Mouse (Mus musculus) midbrain, embryonic 13.5 days (tissue): ENCODE results near the gene Bcl9. TPM values are rescaled to one million over a fixed set of nuclear protein-coding genes. Genes with fewer than 3 reads are reported as not detected.

ENCODE experiments used
- ATAC-seq: fragments of 200-750 bp; cut with Nextera tagmentation; 2 replicates; pipeline ENCODE4 v1.8.0; 2017; ENCODE audit warnings: mild to moderate bottlenecking, moderate TSS enrichment, moderate library complexity
- H3K27ac ChIP-seq: fragments of 300-500 bp; sonication (generic); 2 replicates; pipeline ENCODE4 v1.5.1; 2015; ENCODE audit warnings: inconsistent platforms, mild to moderate bottlenecking, moderate library complexity
- H3K27me3 ChIP-seq: fragments of 300-500 bp; sonication (generic); 2 replicates; pipeline ENCODE4 v1.6.1; 2015; ENCODE audit warnings: mild to moderate bottlenecking, inconsistent platforms
- H3K36me3 ChIP-seq: fragments of 300-500 bp; sonication (generic); 2 replicates; pipeline ENCODE4 v1.6.1; 2015; ENCODE audit warnings: mild to moderate bottlenecking, inconsistent platforms
- H3K4me1 ChIP-seq: fragments of 300-500 bp; sonication (generic); replicated peaks from 2 replicates; pipeline ENCODE4 v1.6.1; 2015; ENCODE audit warnings: inconsistent platforms
- H3K4me2 ChIP-seq: fragments of 300-500 bp; sonication (generic); replicated peaks from 2 replicates; pipeline ENCODE4 v1.6.1; 2015; ENCODE audit warnings: moderate library complexity, mild to moderate bottlenecking, inconsistent platforms
- H3K4me3 ChIP-seq: fragments of 300-500 bp; sonication (generic); replicated peaks from 2 replicates; pipeline ENCODE4 v1.5.1; 2015; ENCODE audit warnings: mild to moderate bottlenecking, inconsistent platforms
- H3K9ac ChIP-seq: fragments of 300-500 bp; sonication (generic); replicated peaks from 2 replicates; pipeline ENCODE4 v1.6.1; 2015; ENCODE audit warnings: mild to moderate bottlenecking, inconsistent platforms
- H3K9me3 ChIP-seq: fragments of 300-500 bp; sonication (generic); 2 replicates; pipeline ENCODE4 v1.6.1; 2016; ENCODE audit warnings: mild to moderate bottlenecking, inconsistent platforms
- WGBS: fragments of 180-500 bp; shearing (Covaris S2); methylation state at CpG from one replicate; pipeline ENCODE4 v1.1.7; 2015; 5-methylcytosine and 5-hydroxymethylcytosine counted together
- polyA plus RNA-seq: library from polyadenylated mRNA; unstranded; fragments of >200 nt; fragmentation: Nextera tagmentation; extraction: Ambion mirVana; gene quantifications from 2 replicates; pipeline ENCODE4 v1.2.1, GENCODE M21; 2015

Gene Bcl9
- polyA plus RNA-seq, 1 experiment from 2014 or later, result 98.7 TPM

DNA sequence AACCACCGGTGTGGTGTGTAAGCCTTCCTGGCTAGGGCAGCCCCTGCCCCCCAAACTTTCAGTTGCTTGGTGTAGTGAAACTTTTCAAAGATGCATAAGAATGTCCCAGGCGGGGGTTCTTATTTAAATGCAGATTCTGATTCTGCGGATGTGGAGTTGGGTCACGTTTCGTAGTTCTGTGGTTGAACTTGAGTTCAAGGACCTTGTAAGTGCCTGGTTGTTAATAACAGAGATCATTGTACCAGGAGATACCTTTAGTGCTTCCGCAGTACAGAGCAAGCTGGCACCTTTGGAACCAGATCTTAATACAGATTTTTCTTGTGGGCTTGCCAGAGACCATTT lies 138.2 kb downstream of the Bcl9 start:
- Histone ChIP-seq H3K9ac (peak overlapping the region; percentile 75), H3K36me3 (no peaks in the 10 kb centered on the region), H3K4me2 (peak overlapping the region; percentile 91), H3K27me3 (no peaks in the 10 kb centered on the region), H3K4me3 (peak overlapping the region; percentile 70), H3K9me3 (no peaks in the 10 kb centered on the region), H3K27ac (0 out of 2 replicates have a peak overlapping the region, but pooled peaks have one; percentile 70), H3K4me1 (peaks cover 19% of the 10 kb centered on the region)
- WGBS, result 7% methylated on average over 6 of the region's 6 CpGs
- ATAC-seq, result no peak

DNA sequence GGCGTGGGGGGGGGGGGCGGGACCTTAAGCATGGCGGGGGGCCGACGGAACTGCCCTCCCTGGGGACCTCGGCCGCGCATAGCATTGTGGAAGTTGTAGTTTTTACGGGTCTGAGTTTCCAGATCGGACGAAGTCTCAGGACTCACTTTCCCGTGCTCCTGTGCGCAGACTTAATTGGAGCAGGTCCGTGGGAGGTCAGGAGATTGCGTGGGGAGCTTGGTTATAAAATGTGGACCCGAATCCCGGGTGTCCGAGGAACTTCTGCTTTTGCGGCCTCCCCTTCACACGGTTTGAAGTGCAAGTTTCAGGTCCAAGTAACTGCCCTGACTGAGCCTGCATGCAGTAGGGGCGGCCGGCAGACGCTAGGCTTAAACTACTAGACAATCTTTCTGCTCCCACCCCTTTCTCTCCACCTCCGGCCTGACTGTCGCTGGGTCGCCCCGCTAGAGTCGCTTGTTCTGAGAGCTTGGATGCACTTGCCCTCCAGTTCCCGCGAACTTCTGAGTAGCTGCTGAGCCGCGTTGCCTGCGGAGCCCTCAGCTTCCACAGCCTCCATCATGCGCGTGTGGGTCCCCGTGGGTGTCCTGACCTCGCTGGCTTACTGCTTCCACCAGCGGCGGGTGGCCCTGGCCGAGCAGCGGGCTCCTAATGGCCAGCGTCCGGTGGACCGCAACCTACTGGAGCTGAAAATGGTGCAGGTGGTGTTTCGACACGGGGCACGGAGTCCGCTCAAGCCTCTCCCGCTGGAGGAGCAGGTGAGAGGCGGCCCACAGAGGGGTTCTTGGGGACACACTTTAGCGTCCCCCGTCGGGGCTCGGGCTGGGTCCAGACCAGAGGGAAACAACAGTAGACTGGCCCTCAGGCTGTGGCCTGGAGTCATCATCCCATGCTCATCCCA lies 138.9 kb downstream of the Bcl9 start, which contains the start of gene Acp6:
Acp6 (plus strand) TSS at position 167 of the 898 bp plus-strand sequence.
- peak within 1 kb of the TSS; percentile 75 for H3K9ac ChIP-seq
- no peaks in the 10 kb centered on the region for H3K27me3 ChIP-seq
- no peaks in the 10 kb centered on the region for H3K36me3 ChIP-seq
- H3K4me1 ChIP-seq, result peaks cover 19% of the 10 kb centered on the region
- H3K9me3 ChIP-seq, result no peaks in the 10 kb centered on the region
- peak; percentile 95 for ATAC-seq
- peak within 1 kb of the TSS; percentile 91 for H3K4me2 ChIP-seq
- H3K27ac ChIP-seq, result peak within 1 kb of the TSS; percentile 70
- WGBS, result under 1% methylated on average over 50 of the region's 54 CpGs
- peak within 1 kb of the TSS; percentile 70 for H3K4me3 ChIP-seq

DNA sequence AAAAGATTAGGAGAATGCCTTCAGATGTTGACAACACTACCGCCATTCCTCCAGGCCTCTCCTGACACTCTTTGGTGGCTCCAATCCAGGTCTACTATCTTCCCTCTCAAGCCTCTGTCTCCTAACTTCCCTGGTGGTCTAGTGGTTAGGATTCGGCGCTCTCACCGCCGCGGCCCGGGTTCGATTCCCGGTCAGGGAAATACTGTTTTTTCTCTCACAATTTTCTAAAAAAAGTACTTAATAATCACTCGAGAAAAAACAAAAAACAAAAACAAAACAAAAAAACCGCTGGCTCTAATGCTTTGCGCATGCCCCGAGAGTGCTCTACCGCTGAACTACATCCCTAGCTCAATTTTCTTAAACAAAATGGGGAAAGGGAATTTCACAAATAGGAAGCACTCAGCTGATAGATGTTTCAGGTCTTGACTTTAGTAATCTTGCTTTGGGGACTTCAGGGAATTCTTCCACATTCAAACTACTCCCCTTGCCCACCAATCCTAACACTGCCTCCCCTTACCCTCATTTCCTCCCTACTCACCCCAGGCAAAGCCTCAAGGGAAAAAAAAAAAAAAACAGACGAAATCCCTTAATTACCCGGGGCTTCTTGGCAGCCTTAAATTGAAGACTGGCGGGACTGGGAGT lies 139.6 kb downstream of the Bcl9 start:
- peak overlapping the region; percentile 70 for H3K4me3 ChIP-seq
- no peaks in the 10 kb centered on the region for H3K9me3 ChIP-seq
- peak overlapping the region; percentile 45; the same call in 1 of the 2 replicates for H3K27ac ChIP-seq
- H3K27me3 ChIP-seq, result no peaks in the 10 kb centered on the region
- 1% methylated on average over 17 of the region's 17 CpGs for WGBS
- H3K9ac ChIP-seq, result peak overlapping the region; percentile 52
- H3K36me3 ChIP-seq, result no peaks in the 10 kb centered on the region
- H3K4me1 ChIP-seq, result peaks cover 19% of the 10 kb centered on the region
- peak; percentile 62 for ATAC-seq
- H3K4me2 ChIP-seq, result peak overlapping the region; percentile 91

GRCm38 (mm10) chr3:97157308-97157707 lies 140.4 kb downstream of the Bcl9 start:
- Histone ChIP-seq H3K4me1 (peaks cover 19% of the 10 kb centered on the region), H3K36me3 (no peaks in the 10 kb centered on the region), H3K4me2 (no peak overlapping the region), H3K27me3 (no peaks in the 10 kb centered on the region), H3K9ac (no peak overlapping the region), H3K9me3 (no peaks in the 10 kb centered on the region), H3K27ac (no peak overlapping the region), H3K4me3 (no peak overlapping the region)
- no peak for ATAC-seq
- 82% methylated on average over 1 of the region's 1 CpGs for WGBS

DNA sequence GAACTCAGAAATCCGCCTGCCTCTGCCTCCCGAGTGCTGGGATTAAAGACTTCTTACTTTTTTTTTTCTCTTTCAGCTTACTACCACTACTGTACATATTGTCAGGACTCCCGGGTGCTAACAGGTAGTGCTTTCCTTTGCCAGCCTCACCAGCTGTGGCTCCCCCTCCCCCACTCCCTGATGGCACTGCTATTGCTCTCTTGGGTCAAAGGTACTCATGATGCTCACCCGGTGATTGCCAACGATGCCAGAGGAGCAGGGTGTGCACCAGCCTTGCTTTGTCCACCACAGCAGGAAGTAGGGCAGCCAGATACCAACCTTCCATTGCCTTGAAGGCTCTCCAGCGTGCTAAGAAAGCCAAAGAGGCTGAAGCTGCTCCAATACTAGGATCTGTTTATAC lies 141.3 kb downstream of the Bcl9 start:
- Histone ChIP-seq H3K9me3 (no peaks in the 10 kb centered on the region), H3K27ac (no peak overlapping the region), H3K36me3 (no peaks in the 10 kb centered on the region), H3K4me2 (no peak overlapping the region), H3K4me3 (no peak overlapping the region), H3K9ac (no peak overlapping the region), H3K27me3 (no peaks in the 10 kb centered on the region), H3K4me1 (peaks cover 19% of the 10 kb centered on the region)
- 91% methylated on average over 6 of the region's 6 CpGs for WGBS
- no peak for ATAC-seq

Other genes starting within 250 kb of the Bcl9 start
- gene Acp6, start 139.1 kb downstream of the Bcl9 start, polyA plus RNA-seq, result 15.2 and 19.0 TPM in 2 replicates
- not detected in 2 replicates for gene Olfr1402, start 124.1 kb upstream of the Bcl9 start, polyA plus RNA-seq